Mouse (Mus musculus): ENCODE results near the gene Adamtsl4. TPM values are rescaled to one million over a fixed set of nuclear protein-coding genes. Genes with fewer than 3 reads are reported as not detected.
A peak's percentile ranks its signal among the peaks of the same experiment; 100 is the strongest.

Gene Adamtsl4
- total and polyA plus RNA-seq, 2 experiments from 2014 or later = 1.0 to 1.4 TPM

DNA sequence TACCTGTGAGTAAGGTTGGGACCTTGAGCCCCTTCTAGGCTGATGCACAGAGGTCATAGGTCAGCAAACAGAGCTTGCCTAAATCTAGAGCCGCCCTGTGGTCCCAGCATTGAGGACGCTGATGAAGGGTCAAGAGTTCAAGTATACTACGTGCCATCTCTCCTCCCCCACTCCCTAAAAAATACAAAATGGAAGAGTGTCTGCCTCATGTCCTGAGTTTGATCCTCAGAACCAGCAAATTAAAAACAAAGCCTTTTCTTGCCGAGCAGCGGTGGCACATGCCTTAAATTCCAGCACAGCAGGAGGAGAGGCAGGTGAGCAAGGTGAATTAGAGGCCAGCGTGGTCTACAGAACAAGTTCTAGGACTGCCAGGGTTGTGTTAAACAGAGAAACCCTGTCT lies 34.8 kb downstream of the Adamtsl4 start:
- Histone ChIP-seq H3K36me3 (ENCODE audit: insufficient read depth, low read length) (no peaks in the 10 kb centered on the region), H3K4me3 (ENCODE audit: low read depth, low read length) (no peak overlapping the region), H3K4me2 (ENCODE audit: low read depth, low read length, poor library complexity, severe bottlenecking) (no peak overlapping the region), H3K4me1 (ENCODE audit: insufficient read depth, low read length) (peaks cover 8% of the 10 kb centered on the region; the same call in 1 of the 2 replicates), H3K27ac (ENCODE audit: low read depth, low read length) (no peak overlapping the region), H3K9ac (replicated peaks; ENCODE audit: low read length, poor library complexity, severe bottlenecking) (no peak overlapping the region), H3K27me3 (ENCODE audit: insufficient read depth, low read length) (no peaks in the 10 kb centered on the region), H3K9me3 (ENCODE audit: low read length) (no peaks in the 10 kb centered on the region)
- DNase-seq (ENCODE audit: low spot score) (no peak), ATAC-seq (ENCODE audit: low FRiP score) (no peak)
- TF ChIP-seq CTCF (IDR thresholded peaks at IDR 0.05) = no peak
- WGBS = 19% methylated on average over 6 of the region's 6 CpGs

- Histone ChIP-seq H3K4me3 (ENCODE audit: low read depth, low read length) (no peak overlapping the region), H3K9ac (replicated peaks; ENCODE audit: low read length, poor library complexity, severe bottlenecking) (no peak overlapping the region), H3K9me3 (ENCODE audit: low read length) (no peaks in the 10 kb centered on the region), H3K4me1 (ENCODE audit: insufficient read depth, low read length) (peaks cover 5% of the 10 kb centered on the region; the same call in 1 of the 2 replicates), H3K27me3 (ENCODE audit: insufficient read depth, low read length) (no peaks in the 10 kb centered on the region), H3K4me2 (ENCODE audit: low read depth, low read length, poor library complexity, severe bottlenecking) (no peak overlapping the region), H3K27ac (ENCODE audit: low read depth, low read length) (no peak overlapping the region), H3K36me3 (ENCODE audit: insufficient read depth, low read length) (no peaks in the 10 kb centered on the region)
- TF ChIP-seq CTCF (IDR thresholded peaks at IDR 0.05) = no peak
- ATAC-seq (ENCODE audit: low FRiP score) (no peak), DNase-seq (ENCODE audit: low spot score) (no peak)
- 59% methylated on average over 7 of the region's 7 CpGs for WGBS
Measured at GRCm38 (mm10) chr3:95652204-95652811, 35.4 kb downstream of the Adamtsl4 start.

GRCm38 (mm10) chr3:95651391-95652203 lies 36.1 kb downstream of the Adamtsl4 start:
- Histone ChIP-seq H3K4me2 (ENCODE audit: low read depth, low read length, poor library complexity, severe bottlenecking) (no peak overlapping the region), H3K27me3 (ENCODE audit: insufficient read depth, low read length) (no peaks in the 10 kb centered on the region), H3K9ac (replicated peaks; ENCODE audit: low read length, poor library complexity, severe bottlenecking) (no peak overlapping the region), H3K9me3 (ENCODE audit: low read length) (no peaks in the 10 kb centered on the region), H3K27ac (ENCODE audit: low read depth, low read length) (no peak overlapping the region), H3K36me3 (ENCODE audit: insufficient read depth, low read length) (no peaks in the 10 kb centered on the region), H3K4me3 (ENCODE audit: low read depth, low read length) (no peak overlapping the region), H3K4me1 (ENCODE audit: insufficient read depth, low read length) (peaks cover 5% of the 10 kb centered on the region; the same call in 1 of the 2 replicates)
- ATAC-seq (ENCODE audit: low FRiP score) (no peak), DNase-seq (ENCODE audit: low spot score) (no peak)
- WGBS = 91% methylated on average over 16 of the region's 16 CpGs
- TF ChIP-seq CTCF (IDR thresholded peaks at IDR 0.05) = no peak

DNA sequence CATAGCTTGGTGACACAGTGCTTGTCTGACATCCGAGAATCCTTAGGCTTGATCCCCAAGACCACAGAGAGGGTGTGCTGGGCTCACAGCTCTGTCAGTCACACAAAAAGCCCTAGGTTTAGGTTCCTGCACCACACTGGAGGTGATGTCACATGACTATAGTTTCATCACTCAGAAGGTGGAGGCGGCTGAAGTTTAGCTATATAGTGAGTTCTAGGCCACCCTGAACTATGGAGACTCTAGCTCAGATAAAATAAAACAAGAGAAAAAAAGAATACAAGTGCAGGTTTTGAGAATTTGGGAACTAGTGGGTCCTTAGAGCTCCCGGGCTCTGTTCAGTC lies 36.7 kb downstream of the Adamtsl4 start:
- no peak for TF ChIP-seq CTCF (IDR thresholded peaks at IDR 0.05)
- Histone ChIP-seq H3K27ac (ENCODE audit: low read depth, low read length) (no peak overlapping the region), H3K9ac (replicated peaks; ENCODE audit: low read length, poor library complexity, severe bottlenecking) (no peak overlapping the region), H3K4me1 (ENCODE audit: insufficient read depth, low read length) (peaks cover 5% of the 10 kb centered on the region; the same call in 1 of the 2 replicates), H3K4me3 (ENCODE audit: low read depth, low read length) (no peak overlapping the region), H3K9me3 (ENCODE audit: low read length) (no peaks in the 10 kb centered on the region), H3K27me3 (ENCODE audit: insufficient read depth, low read length) (no peaks in the 10 kb centered on the region), H3K4me2 (ENCODE audit: low read depth, low read length, poor library complexity, severe bottlenecking) (no peak overlapping the region), H3K36me3 (ENCODE audit: insufficient read depth, low read length) (no peaks in the 10 kb centered on the region)
- ATAC-seq (ENCODE audit: low FRiP score) (no peak), DNase-seq (ENCODE audit: low spot score) (no peak)
- 90% methylated on average over 3 of the region's 3 CpGs for WGBS

GRCm38 (mm10) chr3:95650276-95651032 lies 37.3 kb downstream of the Adamtsl4 start:
- Histone ChIP-seq H3K4me3 (ENCODE audit: low read depth, low read length) (no peak overlapping the region), H3K9ac (replicated peaks; ENCODE audit: low read length, poor library complexity, severe bottlenecking) (no peak overlapping the region), H3K27me3 (ENCODE audit: insufficient read depth, low read length) (no peaks in the 10 kb centered on the region), H3K9me3 (ENCODE audit: low read length) (no peaks in the 10 kb centered on the region), H3K27ac (ENCODE audit: low read depth, low read length) (no peak overlapping the region), H3K4me2 (ENCODE audit: low read depth, low read length, poor library complexity, severe bottlenecking) (no peak overlapping the region), H3K4me1 (ENCODE audit: insufficient read depth, low read length) (peaks cover 5% of the 10 kb centered on the region; the same call in 1 of the 2 replicates), H3K36me3 (ENCODE audit: insufficient read depth, low read length) (no peaks in the 10 kb centered on the region)
- no peak for ATAC-seq (ENCODE audit: low FRiP score)
- WGBS = 77% methylated on average over 6 of the region's 6 CpGs
- TF ChIP-seq CTCF (IDR thresholded peaks at IDR 0.05) = no peak
- DNase-seq (ENCODE audit: low spot score) = peak; percentile 8

Measured in midbrain, postnatal 0 days (tissue).